Mouse (Mus musculus) kidney, adult 11 months (tissue): ENCODE results near the gene Wnk1.

Source experiments
- DNase-seq: peaks from one replicate; pipeline ENCODE4 v3.0.0; 2022

Gene Wnk1

GRCm38 (mm10) chr6:119902204-119903080, 136.0 kb downstream of the Wnk1 start, which contains the start of gene Rad52:
Gene Rad52, plus strand, starts transcription at chr6:119902698.
- peak; percentile 87 for DNase-seq

- no peak for DNase-seq
These were observed 145.8 kb downstream of the Wnk1 start for GRCm38 (mm10) chr6:119892711-119893110.

- DNase-seq = no peak
These were observed 155.3 kb downstream of the Wnk1 start for GRCm38 (mm10) chr6:119883151-119883550.
